Mouse (Mus musculus) embryonic facial prominence, embryonic 12.5 days (tissue): ENCODE results near the gene Nvl. TPM values are rescaled to one million over a fixed set of nuclear protein-coding genes. Genes with fewer than 3 reads are reported as not detected.

Source experiments
- ATAC-seq: fragments of 200-750 bp; cut with Nextera tagmentation; 2 replicates; pipeline ENCODE4 v1.8.0; 2017; ENCODE audit not compliant: insufficient number of reproducible peaks, insufficient read depth, low FRiP score, low TSS enrichment
- H3K27ac ChIP-seq: fragments of 300-500 bp; sonication (generic); 2 replicates; pipeline ENCODE4 v1.5.1; 2016; ENCODE audit warnings: mild to moderate bottlenecking
- H3K27me3 ChIP-seq: fragments of 300-500 bp; sonication (generic); 2 replicates; pipeline ENCODE4 v1.6.1; 2016; ENCODE audit warnings: mild to moderate bottlenecking, moderate library complexity
- H3K36me3 ChIP-seq: fragments of 300-500 bp; sonication (generic); 2 replicates; pipeline ENCODE4 v1.6.1; 2016; ENCODE audit warnings: mild to moderate bottlenecking
- H3K4me1 ChIP-seq: fragments of 300-500 bp; sonication (generic); 2 replicates; pipeline ENCODE4 v1.6.1; 2016
- H3K4me2 ChIP-seq: fragments of 300-500 bp; sonication (generic); replicated peaks from 2 replicates; pipeline ENCODE4 v1.6.1; 2016; ENCODE audit warnings: mild to moderate bottlenecking, moderate library complexity
- H3K4me3 ChIP-seq: fragments of 300-500 bp; sonication (generic); 2 replicates; pipeline ENCODE4 v1.5.1; 2016; ENCODE audit warnings: mild to moderate bottlenecking
- H3K9ac ChIP-seq: fragments of 300-500 bp; sonication (generic); 2 replicates; pipeline ENCODE4 v1.6.1; 2016; ENCODE audit warnings: mild to moderate bottlenecking, moderate library complexity
- H3K9me3 ChIP-seq: fragments of 300-500 bp; sonication (generic); 2 replicates; pipeline ENCODE4 v1.6.1; 2016; ENCODE audit warnings: mild to moderate bottlenecking, moderate library complexity
- WGBS: fragments of 180-500 bp; shearing (Covaris S2); methylation state at CpG from one replicate; pipeline ENCODE4 v1.1.7; 2016; 5-methylcytosine and 5-hydroxymethylcytosine counted together
- polyA plus RNA-seq: library from polyadenylated mRNA; unstranded; fragments of >200 nt; fragmentation: Nextera tagmentation; extraction: Ambion mirVana; gene quantifications from 2 replicates; pipeline ENCODE4 v1.2.1, GENCODE M21; 2016

The Nvl gene
- polyA plus RNA-seq, 1 experiment from 2014 or later = 46.6 TPM

DNA sequence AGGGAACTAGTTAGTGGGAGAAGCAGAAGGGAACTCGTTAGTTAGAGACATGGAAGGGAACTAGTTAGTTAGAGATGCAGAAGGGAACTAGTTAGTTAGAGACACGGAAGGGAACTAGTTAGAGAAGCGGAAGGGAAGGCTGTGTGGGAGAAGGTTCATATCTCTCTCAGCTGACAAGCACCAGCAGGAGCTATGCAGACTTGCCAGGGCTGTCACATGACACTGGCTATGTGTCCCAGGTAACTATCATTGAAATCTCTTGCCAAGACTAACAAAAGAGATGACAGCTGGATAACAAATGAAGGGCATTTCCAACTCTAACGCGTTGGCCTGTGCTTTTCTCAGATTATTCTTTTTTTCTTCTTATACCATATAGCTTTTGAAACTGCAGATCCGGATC, 79.4 kb downstream of the Nvl start:
- WGBS = 85% methylated on average over 6 of the region's 6 CpGs

DNA sequence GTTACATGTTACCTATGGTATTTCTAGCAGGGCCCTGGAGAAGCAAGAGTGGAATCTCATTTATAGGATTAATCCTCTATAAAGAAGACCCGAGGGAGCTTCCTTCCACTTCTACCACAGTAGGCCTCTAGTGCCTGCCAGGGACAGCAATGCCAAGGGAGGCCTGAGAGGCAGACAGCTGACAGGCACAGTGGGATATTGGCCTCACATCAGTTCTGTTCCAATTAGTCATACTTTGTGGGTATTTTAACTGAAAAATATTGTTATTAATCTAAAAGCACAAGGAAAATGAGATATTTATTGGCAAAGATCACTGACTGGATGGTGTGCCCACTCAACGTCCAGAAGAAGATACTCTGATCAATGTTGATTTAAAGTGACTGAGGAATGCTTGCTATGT, 80.0 kb downstream of the Nvl start:
- H3K27me3 ChIP-seq = no peaks in the 10 kb centered on the region
- no peaks in the 10 kb centered on the region for H3K36me3 ChIP-seq
- no peak overlapping the region for H3K4me2 ChIP-seq
- H3K27ac ChIP-seq = no peak overlapping the region
- H3K9ac ChIP-seq = no peak overlapping the region
- WGBS = 69% methylated on average over 2 of the region's 2 CpGs
- no peak for ATAC-seq
- no peaks in the 10 kb centered on the region for H3K9me3 ChIP-seq
- no peak overlapping the region for H3K4me3 ChIP-seq
- H3K4me1 ChIP-seq = peaks cover 6% of the 10 kb centered on the region; the same call in 1 of the 2 replicates

More for the DNA sequence above, 79.4 kb downstream of the Nvl start:
- no peak overlapping the region for H3K9ac ChIP-seq
- no peaks in the 10 kb centered on the region for H3K36me3 ChIP-seq
- H3K9me3 ChIP-seq = no peaks in the 10 kb centered on the region
- H3K27me3 ChIP-seq = no peaks in the 10 kb centered on the region
- H3K4me3 ChIP-seq = no peak overlapping the region
- no peak for ATAC-seq
- H3K4me2 ChIP-seq = no peak overlapping the region
- no peak overlapping the region for H3K27ac ChIP-seq
- H3K4me1 ChIP-seq = peaks cover 6% of the 10 kb centered on the region; the same call in 1 of the 2 replicates

DNA sequence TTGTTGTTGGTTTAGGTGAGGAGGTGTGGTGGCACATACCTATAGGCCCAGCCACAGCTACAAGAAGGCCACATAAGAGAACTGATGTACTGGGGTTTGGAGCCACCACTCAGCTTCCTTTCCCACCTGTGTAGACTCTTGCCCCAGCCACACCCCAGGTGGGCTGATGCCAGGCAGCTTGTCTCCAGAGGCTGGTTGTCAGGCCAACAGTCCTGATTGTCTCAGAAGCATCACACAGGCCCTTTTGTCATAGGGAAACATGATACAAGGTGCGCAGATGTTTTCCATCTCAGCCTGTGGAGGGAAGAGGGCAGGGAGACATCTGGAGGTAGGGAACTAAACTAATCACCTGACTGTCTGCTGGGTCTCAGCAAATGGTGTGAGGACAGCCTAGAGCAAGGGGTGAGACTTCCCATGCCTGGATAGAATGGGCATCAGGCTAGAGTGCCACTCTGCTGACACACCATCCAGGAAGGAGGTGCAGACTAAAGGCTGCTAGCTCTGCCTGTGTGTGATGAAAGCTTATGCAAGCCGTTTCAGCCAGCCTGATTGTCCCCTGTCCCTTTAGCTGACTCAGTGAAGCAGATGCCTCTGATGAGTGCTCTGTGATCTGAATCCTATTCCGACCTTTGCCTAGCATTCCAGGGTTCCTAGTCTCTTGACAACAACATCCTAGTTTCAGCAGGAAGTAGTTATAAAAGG, 82.1 kb downstream of the Nvl start:
- WGBS = 50% methylated on average over 3 of the region's 3 CpGs
- ATAC-seq = no peak
- Histone ChIP-seq H3K9ac (no peak overlapping the region), H3K27ac (no peak overlapping the region), H3K4me2 (no peak overlapping the region), H3K9me3 (no peaks in the 10 kb centered on the region), H3K27me3 (no peaks in the 10 kb centered on the region), H3K4me3 (no peak overlapping the region), H3K4me1 (peaks cover 6% of the 10 kb centered on the region; the same call in 1 of the 2 replicates), H3K36me3 (no peaks in the 10 kb centered on the region)

DNA sequence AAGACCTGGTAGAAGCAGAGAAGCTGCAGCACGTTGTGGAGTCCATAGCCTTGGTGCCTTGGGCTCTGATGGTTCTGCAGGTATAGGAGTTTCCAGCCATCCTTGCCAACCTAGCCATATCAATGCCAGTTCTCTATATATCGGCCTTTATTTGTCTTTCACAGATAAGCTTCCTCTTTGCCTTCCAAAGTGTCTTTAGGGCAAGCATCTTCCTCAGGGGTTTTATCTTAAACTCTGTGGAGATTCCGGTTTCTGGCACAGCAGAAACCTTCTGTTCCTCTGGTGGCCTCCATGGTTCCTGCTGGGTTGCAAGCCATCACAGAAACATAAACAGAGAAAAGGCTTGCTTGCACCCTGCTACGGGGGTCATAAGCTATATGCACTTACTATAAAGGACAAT, 91.1 kb downstream of the Nvl start:
- H3K9ac ChIP-seq = no peak overlapping the region
- no peaks in the 10 kb centered on the region for H3K36me3 ChIP-seq
- H3K4me3 ChIP-seq = no peak overlapping the region
- no peak overlapping the region for H3K4me2 ChIP-seq
- no peaks in the 10 kb centered on the region for H3K4me1 ChIP-seq
- no peak overlapping the region for H3K27ac ChIP-seq
- H3K27me3 ChIP-seq = no peaks in the 10 kb centered on the region
- no peak for ATAC-seq
- 82% methylated on average over 4 of the region's 4 CpGs for WGBS
- no peaks in the 10 kb centered on the region for H3K9me3 ChIP-seq

DNA sequence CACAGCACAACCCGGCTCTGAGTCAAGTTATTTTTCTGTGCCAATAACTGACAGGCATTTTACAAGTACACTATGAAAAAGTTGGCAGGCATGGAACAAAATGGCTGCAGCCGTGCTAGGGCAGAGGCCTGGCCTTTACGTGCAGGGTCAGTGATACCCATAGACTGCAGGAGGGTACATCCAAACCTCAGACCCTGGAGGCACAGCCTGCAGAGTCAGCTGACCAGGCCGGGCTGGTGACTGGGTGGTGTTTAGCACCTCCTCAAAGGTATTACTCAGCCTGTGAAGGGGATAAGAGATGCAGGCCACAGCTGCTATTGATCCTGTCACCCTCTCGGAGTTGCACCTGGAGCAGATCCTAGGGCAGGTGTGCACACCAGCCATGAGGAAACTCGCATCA, 93.1 kb downstream of the Nvl start, which contains the start of gene 9130409I23Rik:
Gene 9130409I23Rik (plus strand): TSS at position 301 of the 400 bp plus-strand sequence.
- Histone ChIP-seq H3K9me3 (no peaks in the 10 kb centered on the region), H3K9ac (no peak within 1 kb of the TSS), H3K4me3 (no peak within 1 kb of the TSS), H3K4me2 (no peak within 1 kb of the TSS), H3K4me1 (no peaks in the 10 kb centered on the region), H3K27ac (no peak within 1 kb of the TSS), H3K27me3 (no peaks in the 10 kb centered on the region), H3K36me3 (no peaks in the 10 kb centered on the region)
- ATAC-seq = no peak
- 75% methylated on average over 6 of the region's 6 CpGs for WGBS

DNA sequence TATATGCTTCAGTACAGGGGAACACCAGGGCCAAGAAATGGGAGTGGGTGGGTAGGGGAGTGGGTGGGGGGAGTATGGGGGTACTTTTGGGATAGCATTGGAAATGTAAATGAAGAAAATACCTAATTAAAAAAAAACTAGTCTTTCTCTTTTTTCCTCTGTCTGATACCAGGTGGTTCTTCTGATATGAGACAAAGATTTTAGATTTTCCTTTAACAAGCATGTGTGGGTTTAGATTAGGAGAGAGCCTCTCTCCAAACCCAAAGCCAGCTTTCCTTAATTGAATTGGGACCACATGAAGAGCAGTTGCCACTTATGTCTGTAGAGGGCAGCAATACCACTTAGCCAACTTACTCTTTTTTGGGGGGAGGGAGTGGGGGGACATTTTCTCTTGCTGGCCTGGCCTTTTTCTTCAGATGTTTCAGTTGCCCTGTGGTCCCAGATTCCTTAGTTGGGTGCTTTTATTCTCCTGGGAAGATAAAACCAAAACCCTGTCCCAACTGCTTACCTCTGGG, 94.6 kb downstream of the Nvl start:
- Histone ChIP-seq H3K4me1 (no peaks in the 10 kb centered on the region), H3K36me3 (no peaks in the 10 kb centered on the region), H3K4me3 (no peak overlapping the region), H3K9me3 (no peaks in the 10 kb centered on the region), H3K27me3 (no peaks in the 10 kb centered on the region), H3K9ac (no peak overlapping the region), H3K4me2 (no peak overlapping the region), H3K27ac (no peak overlapping the region)
- no peak for ATAC-seq

DNA sequence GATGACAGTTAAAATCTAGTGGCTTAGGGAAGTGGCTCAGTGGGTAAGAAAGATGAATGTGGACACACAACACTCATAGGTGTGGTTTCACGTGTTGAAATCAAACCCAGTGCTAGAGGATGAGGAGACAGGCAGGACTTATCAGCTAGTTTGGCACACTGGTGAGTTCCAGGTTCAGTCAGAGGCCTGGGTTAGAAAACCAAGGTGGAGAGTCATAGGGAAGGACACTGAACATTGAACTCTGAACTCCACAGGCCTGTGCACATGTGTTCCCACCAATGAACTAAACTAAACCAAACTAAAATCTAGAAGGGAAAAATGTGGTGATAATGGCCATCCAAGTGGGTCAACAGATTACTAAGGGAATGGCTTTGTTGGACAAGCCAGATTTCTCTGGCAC, 96.5 kb downstream of the Nvl start:
- no peaks in the 10 kb centered on the region for H3K36me3 ChIP-seq
- no peak overlapping the region for H3K4me2 ChIP-seq
- no peak overlapping the region for H3K27ac ChIP-seq
- H3K27me3 ChIP-seq = no peaks in the 10 kb centered on the region
- H3K9ac ChIP-seq = no peak overlapping the region
- no peaks in the 10 kb centered on the region for H3K4me1 ChIP-seq
- no peaks in the 10 kb centered on the region for H3K9me3 ChIP-seq
- H3K4me3 ChIP-seq = no peak overlapping the region
- 61% methylated on average over 1 of the region's 1 CpGs for WGBS
- no peak for ATAC-seq

DNA sequence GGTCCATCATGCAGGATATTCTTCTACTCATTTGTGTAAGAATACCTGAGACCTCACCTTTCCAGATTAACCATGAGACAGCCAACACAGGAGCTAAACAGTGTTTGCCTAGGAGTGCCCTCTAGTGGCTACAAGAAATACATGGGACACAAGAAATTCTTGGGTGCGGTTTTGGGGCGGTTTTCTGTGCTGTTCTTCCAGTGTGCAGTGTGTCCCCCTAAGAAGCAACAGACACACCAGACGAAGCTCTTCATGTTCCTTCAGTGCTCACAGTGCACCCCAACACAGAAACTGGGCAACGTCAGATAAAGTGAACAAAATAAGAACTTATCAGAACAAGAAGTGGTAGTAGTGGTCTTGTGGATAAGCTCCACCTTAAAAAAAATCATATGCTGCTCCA, 104.4 kb downstream of the Nvl start:
- ATAC-seq = no peak
- Histone ChIP-seq H3K27me3 (0 out of 2 replicates have a peak, but pooled peaks cover 8% of the 10 kb centered on the region), H3K4me1 (no peaks in the 10 kb centered on the region), H3K4me3 (no peak overlapping the region), H3K9ac (no peak overlapping the region), H3K4me2 (0 out of 2 replicates have a peak overlapping the region, but pooled peaks have one; percentile 21), H3K9me3 (no peaks in the 10 kb centered on the region), H3K36me3 (no peaks in the 10 kb centered on the region), H3K27ac (no peak overlapping the region)
- 15% methylated on average over 4 of the region's 4 CpGs for WGBS

DNA sequence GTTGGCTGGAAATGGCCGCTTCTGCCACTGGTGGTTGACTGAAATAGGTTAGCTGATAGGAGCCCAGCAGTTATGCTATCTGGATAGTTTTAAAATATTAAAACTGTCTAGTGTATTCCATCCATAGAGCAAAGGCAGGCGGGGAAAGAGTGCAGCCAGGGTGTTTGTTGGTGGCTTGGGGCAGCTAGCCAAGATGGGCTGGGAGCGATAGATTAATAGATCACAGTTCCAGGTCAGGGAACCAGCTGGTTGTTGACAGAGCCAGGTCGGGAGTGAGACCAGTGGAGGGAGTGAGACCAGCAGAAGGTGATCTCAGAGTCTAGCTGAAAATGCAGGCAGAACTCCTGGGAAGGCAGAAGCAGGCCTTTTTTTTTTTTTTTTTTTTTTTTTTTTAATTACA, 106.4 kb downstream of the Nvl start:
- H3K4me1 ChIP-seq = no peaks in the 10 kb centered on the region
- H3K4me3 ChIP-seq = no peak overlapping the region
- no peak for ATAC-seq
- H3K9me3 ChIP-seq = no peaks in the 10 kb centered on the region
- no peak overlapping the region for H3K27ac ChIP-seq
- no peaks in the 10 kb centered on the region for H3K36me3 ChIP-seq
- H3K27me3 ChIP-seq = 0 out of 2 replicates have a peak, but pooled peaks cover 8% of the 10 kb centered on the region
- 81% methylated on average over 4 of the region's 4 CpGs for WGBS
- H3K4me2 ChIP-seq = no peak overlapping the region
- H3K9ac ChIP-seq = no peak overlapping the region

Other genes starting within 250 kb of the Nvl start
- 110 and 112 TPM in 2 replicates for gene Pycr2, start 239.9 kb downstream of the Nvl start, polyA plus RNA-seq
- 1.2 and 2.4 TPM in 2 replicates for gene Lefty1, start 209.2 kb downstream of the Nvl start, polyA plus RNA-seq
- 8.8 and 8.9 TPM in 2 replicates for gene Tmem63a, start 201.9 kb downstream of the Nvl start, polyA plus RNA-seq
- gene Ephx1, start 123.3 kb downstream of the Nvl start, polyA plus RNA-seq = 1.5 and 2.6 TPM in 2 replicates
- not detected in 2 replicates for gene 9130409I23Rik, start 93.0 kb downstream of the Nvl start, polyA plus RNA-seq
- 79.4 and 88.8 TPM in 2 replicates for gene Cnih4, start 489 bp upstream of the Nvl start, polyA plus RNA-seq
- 38.0 and 42.2 TPM in 2 replicates for gene Wdr26, start 67.8 kb upstream of the Nvl start, polyA plus RNA-seq
- 0.54 and 0.70 TPM in 2 replicates for gene Cnih3, start 208.4 kb upstream of the Nvl start, polyA plus RNA-seq